Mouse (Mus musculus) liver, adult 2 months (tissue): ENCODE results near the gene Mettl21c.

Experiments
- CTCF ChIP-seq: fragments of 200-500 bp; IDR thresholded peaks from 2 replicates; pipeline ENCODE4 v1.5.1; 2011; ENCODE audit warnings: low read depth, low read length, control low read depth
- POLR2A ChIP-seq: fragments of 200-500 bp; IDR thresholded peaks from 2 replicates; pipeline ENCODE4 v1.6.1; 2011; ENCODE audit warnings: low read length, control low read depth; ENCODE audit not compliant: insufficient read depth; ENCODE audit errors: extremely low read depth

DNA sequence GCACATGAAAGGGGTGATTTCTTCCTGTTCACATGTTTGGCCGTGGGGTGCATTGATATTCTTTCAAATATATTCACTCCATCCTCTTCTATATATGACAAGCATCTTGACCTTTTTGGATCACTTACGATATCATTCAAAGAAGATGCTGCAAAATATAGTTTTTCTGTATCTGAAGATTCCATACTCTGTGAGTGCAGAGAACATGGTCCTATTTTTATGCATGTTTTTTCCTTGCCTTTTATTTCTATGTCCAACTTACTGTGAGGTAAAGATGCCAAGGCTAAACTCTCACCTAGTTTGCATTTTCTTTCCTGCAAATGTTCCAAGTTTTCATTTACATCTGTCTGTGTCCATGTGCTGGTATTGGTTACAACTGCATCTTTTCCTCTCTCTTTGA lies 42.0 kb upstream of the Mettl21c start, which contains the start of gene Gm8251:
- TF ChIP-seq POLR2A (no peak), CTCF (no peak)
